Mouse (Mus musculus) C2C12 (cell line): ENCODE results near the gene Usp40. TPM values are rescaled to one million over a fixed set of nuclear protein-coding genes. Genes with fewer than 3 reads are reported as not detected.

Source experiments
- H3K27me3 ChIP-seq: one replicate; pipeline ENCODE4 v1.6.1; 2011; ENCODE audit not compliant: control insufficient read depth, insufficient read depth, insufficient read length
- H3K36me3 ChIP-seq: one replicate; pipeline ENCODE4 v1.6.1; 2011; ENCODE audit not compliant: control insufficient read depth, insufficient read depth
- H3K4me3 ChIP-seq: one replicate; pipeline ENCODE4 v1.5.1; 2011; ENCODE audit warnings: mild to moderate bottlenecking, control low read depth; ENCODE audit not compliant: poor library complexity, insufficient read depth, severe bottlenecking
- H3K79me2 ChIP-seq: one replicate; pipeline ENCODE4 v1.6.1; 2011; ENCODE audit not compliant: control insufficient read depth, insufficient read depth
- H3K79me3 ChIP-seq: one replicate; pipeline ENCODE4 v1.6.1; 2011; ENCODE audit warnings: low read depth, control low read depth
- H3ac ChIP-seq: one replicate; pipeline ENCODE3; 2011; ENCODE audit warnings: low read depth; ENCODE audit not compliant: control insufficient read depth, insufficient read length
- CEBPB ChIP-seq: IDR thresholded peaks from one replicate; pipeline ENCODE4 v1.6.1; 2011; ENCODE audit warnings: low read depth, mild to moderate bottlenecking, control low read depth, moderate library complexity
- CTCF ChIP-seq: IDR thresholded peaks from one replicate; pipeline ENCODE4 v1.5.1; 2011; ENCODE audit not compliant: control insufficient read depth, insufficient read depth, insufficient read length
- FOSL1 ChIP-seq: IDR thresholded peaks from one replicate; pipeline ENCODE4 v1.8.0; 2011; ENCODE audit warnings: mild to moderate bottlenecking, low read length; ENCODE audit not compliant: poor library complexity, insufficient read depth, severe bottlenecking
- MAX ChIP-seq: IDR thresholded peaks from one replicate; pipeline ENCODE4 v1.6.1; 2011; ENCODE audit warnings: mild to moderate bottlenecking, control low read depth
- MYOD1 ChIP-seq: IDR thresholded peaks from one replicate; pipeline ENCODE4 v1.6.1; 2011; ENCODE audit warnings: low read depth; ENCODE audit not compliant: control insufficient read depth, insufficient read length
- MYOG ChIP-seq: IDR thresholded peaks from one replicate; pipeline ENCODE4 v1.6.1; 2011; ENCODE audit not compliant: control insufficient read depth, insufficient read length; ENCODE audit errors: extremely low read depth
- USF1 ChIP-seq: IDR thresholded peaks from one replicate; pipeline ENCODE4 v1.6.1; 2011; ENCODE audit warnings: low read depth, mild to moderate bottlenecking, control low read depth, moderate library complexity
- polyA plus RNA-seq: library from polyadenylated mRNA; unstranded; fragments of >200 nt; fragmentation: generic; extraction: Trizol; gene quantifications from one replicate; pipeline ENCODE4 v1.2.1, GENCODE M21; 2012; ENCODE audit warnings: missing spikeins

Usp40 gene
- polyA plus RNA-seq, 1 experiment = 9.3 TPM

DNA sequence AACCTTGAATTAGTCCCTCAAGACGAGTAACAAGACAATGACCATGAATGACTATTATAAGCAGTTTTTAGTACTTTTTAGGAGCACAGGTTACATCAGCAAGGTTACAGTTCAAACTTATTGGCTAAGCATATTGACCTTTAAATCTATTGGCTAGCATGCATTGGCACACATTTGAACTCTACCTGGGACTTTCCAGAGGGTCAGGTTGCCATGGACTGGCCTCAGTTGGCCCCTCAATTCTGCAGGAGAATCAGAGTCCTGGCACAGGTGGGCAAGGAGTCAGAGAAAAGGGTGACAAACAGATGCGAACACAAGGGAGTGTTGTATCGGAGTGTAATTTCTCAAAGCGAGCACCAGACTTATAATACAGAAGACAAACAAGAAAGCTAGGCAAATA lies 6.3 kb upstream of the Usp40 start:
- no peak overlapping the region for H3ac ChIP-seq
- no peaks in the 10 kb centered on the region for H3K36me3 ChIP-seq
- no peaks in the 10 kb centered on the region for H3K79me3 ChIP-seq
- H3K27me3 ChIP-seq = peaks cover 4% of the 10 kb centered on the region
- TF ChIP-seq USF1 = no peak
- no peak for TF ChIP-seq CTCF
- no peak for TF ChIP-seq CEBPB
- no peak for TF ChIP-seq MYOD1
- no peak for TF ChIP-seq FOSL1
- no peak for TF ChIP-seq MAX
- no peak overlapping the region for H3K4me3 ChIP-seq
- no peaks in the 10 kb centered on the region for H3K79me2 ChIP-seq

DNA sequence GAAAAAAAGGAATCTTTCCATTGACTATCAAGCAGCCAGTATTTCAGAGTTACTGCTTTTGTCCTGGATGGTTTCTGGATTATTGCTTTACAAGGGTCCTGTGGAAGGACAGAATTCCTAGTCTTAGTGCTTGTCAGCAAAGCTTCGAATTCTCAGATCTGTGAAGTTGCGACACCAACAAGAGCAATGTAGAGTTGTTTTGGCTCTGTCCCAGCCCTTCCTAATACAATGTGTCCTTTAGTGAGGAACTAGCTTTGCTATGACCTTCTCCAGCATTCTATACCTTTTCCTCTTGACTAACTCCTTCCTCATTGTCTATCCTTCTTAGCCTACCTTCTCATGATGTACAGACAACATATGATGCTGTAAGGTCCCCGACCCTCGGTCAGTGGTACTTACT lies 5.8 kb upstream of the Usp40 start:
- TF ChIP-seq USF1 (no peak), MYOD1 (no peak), CEBPB (no peak)
- peaks cover 4% of the 10 kb centered on the region for H3K27me3 ChIP-seq
- no peaks in the 10 kb centered on the region for H3K79me3 ChIP-seq
- no peaks in the 10 kb centered on the region for H3K79me2 ChIP-seq
- H3K36me3 ChIP-seq = no peaks in the 10 kb centered on the region
- H3K4me3 ChIP-seq = no peak overlapping the region
- no peak overlapping the region for H3ac ChIP-seq

DNA sequence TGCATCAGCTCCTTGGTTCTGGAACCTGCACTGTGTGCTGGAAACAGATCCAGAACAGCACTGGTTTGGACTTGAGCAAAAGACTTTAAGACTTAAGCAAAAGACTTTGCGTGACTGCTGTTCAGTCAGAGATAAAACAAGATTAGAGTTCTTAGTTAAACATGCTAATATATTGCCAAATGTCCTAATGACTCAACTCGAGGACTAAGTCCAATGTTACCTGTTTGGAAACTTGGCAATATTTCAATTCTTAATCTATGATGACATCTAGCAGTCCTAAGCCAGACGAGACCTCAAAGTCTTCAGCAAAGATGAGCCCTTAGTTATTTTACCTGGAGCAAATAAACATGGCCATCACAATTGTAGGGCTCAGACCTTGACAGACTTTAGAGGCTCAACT lies 5.4 kb upstream of the Usp40 start:
- peaks cover under 1% of the 10 kb centered on the region for H3K27me3 ChIP-seq
- H3ac ChIP-seq = no peak overlapping the region
- H3K79me2 ChIP-seq = no peaks in the 10 kb centered on the region
- H3K79me3 ChIP-seq = no peaks in the 10 kb centered on the region
- TF ChIP-seq MAX (no peak), MYOD1 (no peak), USF1 (no peak), MYOG (no peak), CEBPB (no peak)
- no peak overlapping the region for H3K4me3 ChIP-seq
- no peaks in the 10 kb centered on the region for H3K36me3 ChIP-seq

DNA sequence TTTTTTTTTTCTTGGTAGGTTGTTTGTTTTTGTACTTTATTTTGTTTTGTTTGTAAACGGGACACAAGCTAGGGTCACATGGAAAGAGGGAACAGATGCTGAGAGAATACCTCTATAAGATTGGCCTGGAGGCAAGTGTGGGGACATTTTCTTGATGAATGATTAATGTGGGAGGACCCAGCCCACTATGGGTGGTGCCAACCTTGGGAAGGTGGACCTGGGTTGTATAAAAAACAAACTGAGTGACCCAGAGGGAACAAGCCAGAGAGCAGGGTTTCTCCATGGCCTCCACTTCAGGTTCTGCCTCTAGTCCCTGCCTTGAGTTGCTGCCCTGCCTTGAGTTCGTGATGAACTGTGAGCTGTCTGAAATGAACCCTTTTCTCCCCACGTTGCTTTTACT lies 1.2 kb upstream of the Usp40 start:
- Histone ChIP-seq H3K4me3 (no peak overlapping the region), H3K79me2 (peaks cover 13% of the 10 kb centered on the region), H3K36me3 (peaks cover 12% of the 10 kb centered on the region), H3K27me3 (no peaks in the 10 kb centered on the region), H3K79me3 (peaks cover 4% of the 10 kb centered on the region), H3ac (no peak overlapping the region)
- TF ChIP-seq CTCF = no peak
- no peak for TF ChIP-seq MAX
- no peak for TF ChIP-seq CEBPB
- TF ChIP-seq MYOD1 = no peak
- no peak for TF ChIP-seq USF1
- no peak for TF ChIP-seq FOSL1
- no peak for TF ChIP-seq MYOG

DNA sequence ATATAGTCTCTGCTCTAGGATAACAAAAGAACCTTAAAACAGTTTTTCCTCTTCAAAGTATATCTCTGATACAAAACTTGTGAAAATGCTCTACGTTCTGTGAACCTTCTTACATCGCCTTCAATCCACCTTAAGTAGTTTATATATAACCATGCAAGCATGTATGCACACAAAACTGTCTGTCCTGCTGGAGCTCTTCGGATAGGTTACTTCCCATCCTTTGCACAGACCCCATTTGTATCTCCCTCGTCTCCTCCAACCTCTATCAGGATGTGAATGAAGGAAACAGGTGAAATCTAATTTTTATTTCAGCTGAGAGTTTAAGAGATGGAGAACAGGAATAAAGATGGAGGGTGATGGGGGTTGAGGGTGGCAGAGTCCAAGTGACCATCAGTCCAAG lies 384 bp upstream of the Usp40 start:
- H3K79me3 ChIP-seq = peaks cover 4% of the 10 kb centered on the region
- TF ChIP-seq CTCF (no peak), FOSL1 (no peak), MYOD1 (no peak), MAX (no peak), USF1 (no peak)
- H3K36me3 ChIP-seq = peaks cover 20% of the 10 kb centered on the region
- peaks cover 13% of the 10 kb centered on the region for H3K79me2 ChIP-seq
- no peaks in the 10 kb centered on the region for H3K27me3 ChIP-seq
- no peak overlapping the region for H3ac ChIP-seq
- H3K4me3 ChIP-seq = peak overlapping the region; percentile 46

DNA sequence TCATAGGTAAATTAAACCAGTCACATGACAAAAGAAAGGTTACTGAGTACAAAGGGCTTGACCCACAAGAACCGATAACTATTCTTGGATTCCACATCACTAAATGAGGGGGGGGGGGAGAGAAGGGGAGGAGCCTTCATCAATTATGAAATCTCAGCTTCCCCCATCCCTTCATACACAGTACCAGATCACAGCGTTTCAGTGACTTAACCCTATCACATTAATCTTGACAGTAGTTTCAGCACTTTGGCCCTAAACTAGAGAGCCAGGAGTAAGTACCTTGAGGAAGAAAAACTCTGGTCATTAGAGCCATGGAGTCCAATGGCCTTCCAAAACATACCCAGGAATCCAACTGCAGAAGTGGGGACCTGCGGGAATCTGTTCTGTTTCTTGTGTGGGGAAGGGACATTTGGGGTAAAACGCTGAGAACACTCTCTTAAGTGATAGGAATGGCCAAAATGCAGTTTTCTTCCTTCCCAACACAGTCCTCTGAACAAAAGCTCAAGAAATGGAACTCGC lies 600 bp downstream of the Usp40 start:
- H3K27me3 ChIP-seq = no peaks in the 10 kb centered on the region
- peaks cover 13% of the 10 kb centered on the region for H3K79me2 ChIP-seq
- TF ChIP-seq FOSL1 = no peak
- TF ChIP-seq USF1 = no peak
- no peak for TF ChIP-seq MYOG
- no peak for TF ChIP-seq MAX
- no peak for TF ChIP-seq CTCF
- TF ChIP-seq MYOD1 = no peak
- TF ChIP-seq CEBPB = no peak
- peak overlapping the region; percentile 67 for H3ac ChIP-seq
- peaks cover 4% of the 10 kb centered on the region for H3K79me3 ChIP-seq
- peak overlapping the region; percentile 46 for H3K4me3 ChIP-seq
- peaks cover 27% of the 10 kb centered on the region for H3K36me3 ChIP-seq
